Mouse (Mus musculus): ENCODE measurements around the gene Slc34a1.
A peak's percentile ranks its signal among the peaks of the same experiment; 100 is the strongest.
"Not testable (repeated sequence)": the region's sequence is repeated elsewhere in the genome, so short reads cannot be mapped to it uniquely, and the experiment has no call there.

Slc34a1 gene

GRCm38 (mm10) chr13:55404853-55405782 lies 7.1 kb downstream of the Slc34a1 start:
- peak; percentile 89 for DNase-seq

GRCm38 (mm10) chr13:55405783-55406390 lies 7.9 kb downstream of the Slc34a1 start:
- DNase-seq = no peak

- no peak for DNase-seq
These were observed 9.4 kb downstream of the Slc34a1 start for GRCm38 (mm10) chr13:55407341-55407740.

- no peak for DNase-seq
These were observed 10.6 kb downstream of the Slc34a1 start for GRCm38 (mm10) chr13:55408546-55409120.

- DNase-seq = no peak
These were observed 13.8 kb downstream of the Slc34a1 start for GRCm38 (mm10) chr13:55411826-55412225.

GRCm38 (mm10) chr13:55412643-55413307 lies 14.8 kb downstream of the Slc34a1 start:
- no peak for DNase-seq

GRCm38 (mm10) chr13:55413333-55413732 lies 15.3 kb downstream of the Slc34a1 start:
- DNase-seq = no peak

- DNase-seq = peak; percentile 47 to 62
These were observed 16.9 kb downstream of the Slc34a1 start, which contains the start of gene Pfn3 for GRCm38 (mm10) chr13:55414743-55415380. Gene Pfn3 (minus strand): TSS chr13:55415232.

GRCm38 (mm10) chr13:55418004-55418403 lies 20.0 kb downstream of the Slc34a1 start:
- DNase-seq = peak; percentile 91 to 95

GRCm38 (mm10) chr13:55419142-55419541 lies 21.2 kb downstream of the Slc34a1 start:
- DNase-seq = no peak

- DNase-seq = no peak
These were observed 22.3 kb downstream of the Slc34a1 start for GRCm38 (mm10) chr13:55420018-55420932.

- peak; percentile 79 to 82 for DNase-seq
These were observed 23.2 kb downstream of the Slc34a1 start for GRCm38 (mm10) chr13:55420933-55421800.

GRCm38 (mm10) chr13:55426613-55427012 lies 28.6 kb downstream of the Slc34a1 start, which contains the start of gene F12:
Gene F12 (minus strand): TSS chr13:55426793.
- DNase-seq = no peak

GRCm38 (mm10) chr13:55429226-55429888 lies 31.4 kb downstream of the Slc34a1 start:
- DNase-seq = no peak

GRCm38 (mm10) chr13:55430566-55430965 lies 32.6 kb downstream of the Slc34a1 start:
- DNase-seq = no peak

- DNase-seq = no peak
These were observed 34.1 kb downstream of the Slc34a1 start for GRCm38 (mm10) chr13:55431889-55432685.

- not testable (repeated sequence) for DNase-seq
These were observed 39.2 kb downstream of the Slc34a1 start for GRCm38 (mm10) chr13:55437111-55437629.

GRCm38 (mm10) chr13:55443799-55444285 lies 45.9 kb downstream of the Slc34a1 start:
- no peak for DNase-seq

All from cerebellum, postnatal 14 days (tissue).